Mouse (Mus musculus): Measurements from ENCODE around the gene Gnb3. TPM values are rescaled to one million over a fixed set of nuclear protein-coding genes. Genes with fewer than 3 reads are reported as not detected.

Gene Gnb3
- total RNA-seq (2021), result under 1 TPM in 1 of 2 experiments, not detected in 1; 0.30 TPM

GRCm38 (mm10) chr6:124840241-124841167 lies at the start of gene Gnb3:
Gnb3 (minus strand) TSS chr6:124840275.
- DNase-seq (ENCODE audit: low spot score in 2 of 2), result no peak
- intact Hi-C loops (cut with DNase I), result no loop called here

DNA sequence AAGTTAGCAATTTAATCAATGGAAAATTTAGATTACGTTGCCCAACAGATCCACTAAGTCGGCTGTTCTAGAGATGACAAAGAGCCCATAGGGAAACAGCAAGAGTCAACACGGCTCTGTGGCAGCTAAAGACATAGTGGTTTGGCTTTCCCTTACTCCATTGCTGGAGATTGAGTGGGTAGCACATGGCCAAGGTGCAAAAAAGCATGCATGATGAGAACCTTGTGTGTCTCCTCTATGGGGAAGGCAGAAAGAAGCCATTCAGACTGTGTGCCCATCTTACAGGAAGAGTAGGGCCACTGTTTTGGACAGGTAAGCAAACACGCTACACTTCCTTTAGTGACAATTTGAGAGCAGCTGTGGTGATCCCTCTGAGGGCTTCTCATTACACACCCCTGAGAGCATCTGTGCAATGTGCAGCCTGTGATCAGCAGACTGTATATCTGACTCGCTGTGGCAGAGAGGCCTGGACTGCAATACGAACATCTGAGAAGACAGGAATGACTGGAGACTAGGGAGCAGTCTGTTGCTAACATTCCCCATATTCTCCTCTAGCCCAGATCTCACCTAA lies 48.6 kb upstream of the Gnb3 start:
- intact Hi-C loops (cut with DNase I), result no loop called here

GRCm38 (mm10) chr6:124887986-124888385 lies 47.9 kb upstream of the Gnb3 start, which contains the start of gene Cd4:
Cd4 (minus strand) TSS chr6:124888221.
- intact Hi-C loops (cut with DNase I), result no loop called here
- DNase-seq (ENCODE audit: low spot score in 2 of 2), result no peak

More for the DNA sequence above, 48.6 kb upstream of the Gnb3 start:
- no peak for DNase-seq (ENCODE audit: low spot score in 2 of 2)

- DNase-seq (ENCODE audit: low spot score in 2 of 2), result no peak
- intact Hi-C loops (cut with DNase I), result no loop called here
These were observed 45.9 kb upstream of the Gnb3 start for GRCm38 (mm10) chr6:124885956-124886381.

DNA sequence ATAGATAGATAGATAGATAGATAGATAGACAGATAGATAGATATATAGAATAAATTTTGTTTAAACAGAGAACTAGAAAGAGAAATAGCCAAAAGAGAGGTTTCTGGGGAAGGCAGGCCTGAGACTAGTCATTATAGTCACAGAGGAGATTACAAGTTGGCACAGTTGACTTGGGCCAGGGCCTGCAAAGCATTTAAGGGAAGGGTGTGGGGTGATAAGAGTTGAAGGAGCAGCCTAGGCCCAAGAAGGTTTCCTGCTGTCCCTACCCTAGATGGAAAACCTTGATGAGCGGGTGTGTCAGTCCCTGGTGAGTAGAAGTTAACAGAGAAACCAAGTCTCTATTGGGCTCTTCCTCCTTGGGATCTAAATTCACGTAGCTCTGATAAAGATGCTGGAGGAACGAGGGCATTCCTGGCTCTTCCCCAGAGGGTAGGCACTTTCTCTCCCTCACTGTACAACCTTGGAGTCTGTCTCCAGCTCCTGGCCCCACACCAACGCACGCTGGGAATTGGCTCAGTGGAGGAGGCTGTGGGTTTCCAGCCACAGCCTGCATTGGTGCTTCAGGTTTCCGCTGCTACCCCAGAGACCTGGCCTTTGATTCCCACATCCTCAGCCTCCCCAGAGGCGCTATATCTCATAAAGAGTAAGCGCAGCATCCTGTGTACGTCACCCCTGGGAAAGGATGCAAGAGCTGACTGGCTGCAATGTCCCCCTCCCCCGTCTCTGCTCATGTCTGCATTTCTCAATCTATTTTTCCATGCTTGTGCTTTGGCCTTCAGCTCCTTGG lies 44.8 kb upstream of the Gnb3 start:
- no peak for DNase-seq (ENCODE audit: low spot score in 2 of 2)
- intact Hi-C loops (cut with DNase I), result no loop called here

DNA sequence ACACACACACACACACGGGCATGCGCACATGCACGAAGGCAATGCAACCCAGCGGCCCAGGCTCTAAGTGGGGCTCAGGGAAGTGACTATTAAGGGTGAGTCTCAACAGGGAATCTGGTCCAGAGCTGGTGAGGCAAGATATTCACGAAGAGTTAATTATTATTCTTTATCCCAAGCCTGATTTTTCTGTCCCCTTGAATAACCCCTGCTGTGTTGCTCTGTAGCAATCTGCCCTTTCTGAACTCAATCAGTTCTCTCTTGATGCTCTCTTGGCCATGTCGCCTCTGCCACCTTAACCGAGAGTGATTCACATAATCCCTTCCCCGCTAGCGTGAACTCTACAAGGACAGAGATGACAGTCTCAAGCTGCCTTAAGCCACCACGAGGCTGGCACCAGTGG lies 43.3 kb upstream of the Gnb3 start:
- intact Hi-C loops (cut with DNase I), result no loop called here
- no peak for DNase-seq (ENCODE audit: low spot score in 2 of 2)

DNA sequence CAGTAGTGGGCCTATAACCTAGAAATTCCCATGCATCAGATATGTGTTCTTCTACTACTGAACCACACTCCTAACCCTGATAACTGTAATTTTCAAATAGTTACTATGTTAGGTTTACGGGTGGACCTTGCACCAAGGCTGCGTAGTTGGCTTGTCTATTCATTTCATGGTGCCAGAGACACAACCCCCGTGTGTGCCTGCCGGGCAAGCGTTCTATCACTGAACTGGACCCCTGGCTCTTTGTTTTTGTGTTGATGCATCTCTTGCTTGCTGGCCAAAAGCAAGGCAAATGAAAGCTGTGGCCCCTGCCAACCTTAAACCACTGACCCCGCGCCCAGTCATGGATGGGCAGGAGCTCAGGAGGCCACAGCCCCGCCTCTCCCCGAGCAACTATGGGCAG lies 41.7 kb upstream of the Gnb3 start:
- DNase-seq (ENCODE audit: low spot score in 2 of 2), result no peak
- intact Hi-C loops (cut with DNase I), result no loop called here

DNA sequence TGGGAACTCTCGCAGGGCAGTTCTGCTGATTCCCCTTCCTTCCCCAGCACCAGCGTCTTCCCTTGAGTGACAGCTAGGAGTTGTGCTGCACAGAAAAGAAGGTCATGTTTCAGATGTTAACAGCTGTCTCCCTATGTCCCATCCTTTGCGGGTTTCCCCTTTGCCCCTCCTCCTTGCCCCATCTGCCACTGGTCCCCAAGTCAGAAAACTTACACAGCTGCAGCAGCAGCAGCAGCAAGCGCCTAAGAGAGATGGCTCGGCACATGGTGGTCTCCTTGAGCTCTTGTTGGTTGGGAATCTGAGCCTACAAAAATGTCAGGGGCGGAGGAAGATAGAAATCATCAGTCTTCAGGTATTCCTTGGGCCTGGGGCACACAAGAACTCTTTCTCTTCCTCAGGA lies 39.3 kb upstream of the Gnb3 start:
- no peak for DNase-seq (ENCODE audit: low spot score in 2 of 2)
- intact Hi-C loops (cut with DNase I), result no loop called here

- intact Hi-C loops (cut with DNase I), result no loop called here
- DNase-seq (ENCODE audit: low spot score in 2 of 2), result no peak
These were observed 34.3 kb upstream of the Gnb3 start for GRCm38 (mm10) chr6:124874348-124874747.

GRCm38 (mm10) chr6:124866560-124866959 lies 26.5 kb upstream of the Gnb3 start:
- no peak for DNase-seq (ENCODE audit: low spot score in 2 of 2)
- intact Hi-C loops (cut with DNase I), result no loop called here

DNA sequence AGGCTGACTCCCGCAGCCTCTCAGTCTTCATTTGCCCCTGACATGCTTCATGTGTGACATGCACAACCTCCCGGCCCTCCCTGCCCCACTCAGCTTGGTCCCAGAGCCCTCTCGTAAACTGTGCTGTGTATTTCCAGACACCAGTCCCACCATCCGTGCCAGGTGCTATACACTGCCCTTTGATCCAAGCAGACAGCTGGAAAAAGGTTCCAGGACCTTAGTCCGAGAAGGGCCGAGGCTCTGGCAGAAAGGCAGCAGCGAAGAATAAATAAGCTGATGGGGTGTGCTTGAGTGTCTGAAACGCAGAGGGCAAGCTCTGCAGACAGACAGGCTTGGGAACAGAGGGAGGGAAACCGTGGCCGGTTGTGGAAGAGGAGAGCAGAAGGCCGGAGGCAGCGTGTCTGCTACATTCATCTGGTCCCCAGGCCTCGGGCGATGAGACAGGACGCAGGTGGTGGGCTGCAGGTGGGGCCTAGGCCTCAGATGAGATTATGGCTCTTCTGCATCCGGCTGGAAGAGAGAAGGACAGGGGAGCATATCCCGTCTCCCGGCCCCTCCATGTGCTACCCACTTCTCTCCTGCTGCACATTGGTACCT lies 25.8 kb upstream of the Gnb3 start:
- no peak for DNase-seq (ENCODE audit: low spot score in 2 of 2)
- intact Hi-C loops (cut with DNase I), result loop anchor here (2.0 kb wide), 1 partner anchor 131 kb away; the partner anchor contains the start of gene Pianp

- DNase-seq (ENCODE audit: low spot score in 2 of 2), result peak; percentile 72 to 78
- intact Hi-C loops (cut with DNase I), result loop anchor here (2.0 to 5.0 kb wide), 2 partner anchors 96 to 133 kb away; partner anchors contain the start of genes Eno2 and Pianp
These were observed 23.7 kb upstream of the Gnb3 start, which contains the start of gene Gpr162 for GRCm38 (mm10) chr6:124863658-124864298. Gpr162 (minus strand) TSS chr6:124863983.

DNA sequence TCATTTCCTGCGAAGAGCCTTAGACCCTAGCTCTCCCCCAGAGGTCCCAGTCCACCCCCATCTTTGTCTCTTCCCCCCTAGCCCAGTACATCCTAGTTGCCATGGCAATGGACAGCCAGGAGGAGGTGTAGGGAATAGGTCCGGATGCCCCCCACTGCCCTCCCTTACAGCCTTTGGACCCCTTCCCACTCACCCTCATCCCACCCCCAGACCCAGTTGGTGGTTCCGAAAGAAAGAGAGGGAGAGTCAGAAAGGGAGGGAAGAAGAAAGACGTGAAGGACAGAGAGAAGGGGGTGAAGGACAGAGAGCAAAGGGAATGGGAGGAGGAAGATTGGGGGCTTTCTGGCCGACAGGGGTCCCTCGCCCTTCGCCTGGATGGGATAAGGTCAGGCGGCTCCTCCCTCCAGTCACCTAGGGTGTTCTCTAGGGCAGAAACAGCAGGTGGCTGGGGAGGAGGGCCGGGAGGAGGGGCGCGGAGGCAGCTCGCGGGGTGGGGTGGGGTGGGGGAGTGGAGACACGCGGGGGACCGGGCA lies 23.1 kb upstream of the Gnb3 start:
- peak in 1 of 2 experiments; percentile 17 for DNase-seq (ENCODE audit: low spot score in 2 of 2)
- intact Hi-C loops (cut with DNase I), result loop anchor here (5.0 kb wide), 1 partner anchor 96 kb away; the partner anchor contains the start of gene Eno2

DNA sequence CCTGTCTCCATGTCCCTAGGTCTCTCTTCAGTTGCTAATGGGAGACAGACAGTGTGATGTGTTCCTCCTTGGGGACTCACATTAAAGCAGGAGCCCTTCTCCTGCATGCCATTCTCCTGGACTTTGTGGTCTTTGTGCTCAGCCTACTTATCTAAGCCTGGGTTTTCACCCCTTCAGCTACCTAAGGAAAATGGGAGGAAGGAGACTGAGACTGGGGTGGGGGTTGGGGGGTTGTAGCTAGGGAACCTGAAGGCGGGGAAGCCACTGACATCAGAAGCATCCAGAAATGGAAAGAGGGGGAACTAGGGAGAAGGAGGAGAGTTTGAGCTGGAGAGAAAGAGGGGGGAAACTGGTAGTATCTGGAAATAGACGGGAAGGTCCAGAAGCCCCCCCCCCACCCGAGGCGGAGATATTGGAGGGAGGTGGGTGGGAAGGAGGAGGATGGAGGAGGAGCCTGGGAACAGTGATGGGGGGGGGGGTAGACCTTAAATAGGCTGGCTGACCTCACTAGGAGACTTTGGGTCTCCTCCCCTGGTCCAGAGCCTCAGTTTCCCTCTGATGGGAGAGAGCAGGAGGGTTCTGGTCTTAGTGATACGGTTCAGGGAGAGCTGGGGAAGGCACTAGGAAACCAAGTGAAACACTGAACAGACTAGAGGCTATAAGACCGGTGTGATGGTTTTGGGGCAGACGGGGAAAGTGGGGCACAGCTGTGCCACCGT lies 22.5 kb upstream of the Gnb3 start:
- intact Hi-C loops (cut with DNase I), result loop anchor here (5.0 kb wide), 1 partner anchor 95 kb away; the partner anchor contains the start of gene Eno2
- DNase-seq (ENCODE audit: low spot score in 2 of 2), result peak; percentile 40 to 43

GRCm38 (mm10) chr6:124861802-124862201 lies 21.7 kb upstream of the Gnb3 start:
- intact Hi-C loops (cut with DNase I), result loop anchor here (5.0 kb wide), 1 partner anchor 95 kb away; the partner anchor contains the start of gene Eno2
- no peak for DNase-seq (ENCODE audit: low spot score in 2 of 2)

DNA sequence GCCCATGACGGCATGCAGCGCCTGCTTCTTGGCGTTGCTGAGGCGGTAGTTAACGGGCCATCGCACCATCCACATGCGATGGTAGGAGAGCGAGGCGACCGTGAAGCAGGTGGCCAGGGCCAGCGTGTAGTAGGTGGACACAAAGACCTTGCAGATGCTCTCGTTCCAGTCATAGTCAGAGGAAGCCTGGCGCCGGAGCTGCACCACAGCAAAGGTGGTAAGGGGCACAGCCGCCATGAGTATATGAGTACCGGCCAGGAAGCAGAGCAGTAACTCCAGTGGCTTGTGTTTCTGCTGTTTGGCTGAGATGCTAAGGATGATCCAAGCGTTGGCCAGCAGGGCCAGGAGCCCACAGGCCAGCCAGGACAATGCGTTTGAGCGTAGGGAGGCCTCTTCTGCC lies 21.2 kb upstream of the Gnb3 start:
- peak; percentile 42 to 43 for DNase-seq (ENCODE audit: low spot score in 2 of 2)
- intact Hi-C loops (cut with DNase I), result loop anchor here (5.0 kb wide), 1 partner anchor 94 kb away; the partner anchor contains the start of gene Eno2

DNA sequence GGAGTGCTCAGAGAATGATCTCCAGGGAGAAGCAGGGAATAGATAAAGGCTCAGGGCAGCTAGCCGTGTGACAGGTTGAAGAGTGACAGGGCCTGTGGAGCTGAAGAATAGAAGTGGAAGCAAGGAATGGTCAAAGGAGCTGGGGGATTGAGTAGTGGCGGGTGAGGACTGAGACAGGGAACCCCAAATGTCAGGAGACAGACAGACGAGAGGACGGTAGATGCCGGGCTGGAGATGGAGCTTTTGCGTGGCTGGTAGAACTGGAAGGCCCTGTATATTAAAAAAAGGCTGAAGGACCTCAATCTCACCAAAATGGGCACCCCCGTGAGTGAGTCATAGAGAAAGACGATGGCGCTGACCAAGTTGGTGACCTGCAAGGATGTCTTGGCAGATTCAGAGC lies 20.4 kb upstream of the Gnb3 start:
- DNase-seq (ENCODE audit: low spot score in 2 of 2), result peak; percentile 26 to 30
- intact Hi-C loops (cut with DNase I), result loop anchor here (1.0 to 5.0 kb wide), 2 partner anchors 44 to 93 kb away; partner anchors contain the start of gene Eno2

- intact Hi-C loops (cut with DNase I), result loop anchor here (1.0 to 10.0 kb wide), 3 partner anchors 45 to 225 kb away; partner anchors contain the start of gene Eno2
- DNase-seq (ENCODE audit: low spot score in 2 of 2), result peak; percentile 85 to 88
These were observed 19.6 kb upstream of the Gnb3 start for GRCm38 (mm10) chr6:124859725-124860124.

Measured in left cerebral cortex, postnatal 36 days (tissue).